Mouse (Mus musculus) adrenal gland, adult (tissue): Measurements from ENCODE around the gene Atxn7l1.

Experiments used
- DNase-seq, 2 experiments: peaks; one replicate each; pipeline ENCODE4 v3.0.0; 2022 to 2023; ENCODE audit warnings: low spot score in 1 of 2; ENCODE audit not compliant: inconsistent age in 2 of 2

Gene Atxn7l1

DNA sequence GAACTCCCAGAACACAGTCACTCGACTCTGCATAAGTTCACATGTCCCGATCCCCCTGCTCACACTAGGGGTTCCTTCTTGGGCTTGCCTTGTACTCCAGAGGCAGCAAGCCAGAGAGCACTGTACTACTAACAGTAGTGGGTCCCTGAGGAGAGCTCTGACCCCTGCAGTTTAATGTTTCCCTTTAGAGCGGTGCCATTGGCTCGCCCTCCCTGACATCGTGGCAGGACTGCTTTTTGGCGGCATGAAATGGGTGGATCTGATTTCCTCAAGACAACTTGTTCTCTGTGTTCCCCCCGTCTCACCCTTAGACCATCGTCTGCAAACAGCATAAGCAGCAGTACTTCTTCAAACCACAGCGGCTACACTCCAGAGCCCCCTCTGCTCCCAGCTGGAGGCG lies 210.9 kb downstream of the Atxn7l1 start:
- DNase-seq, result no peak

DNA sequence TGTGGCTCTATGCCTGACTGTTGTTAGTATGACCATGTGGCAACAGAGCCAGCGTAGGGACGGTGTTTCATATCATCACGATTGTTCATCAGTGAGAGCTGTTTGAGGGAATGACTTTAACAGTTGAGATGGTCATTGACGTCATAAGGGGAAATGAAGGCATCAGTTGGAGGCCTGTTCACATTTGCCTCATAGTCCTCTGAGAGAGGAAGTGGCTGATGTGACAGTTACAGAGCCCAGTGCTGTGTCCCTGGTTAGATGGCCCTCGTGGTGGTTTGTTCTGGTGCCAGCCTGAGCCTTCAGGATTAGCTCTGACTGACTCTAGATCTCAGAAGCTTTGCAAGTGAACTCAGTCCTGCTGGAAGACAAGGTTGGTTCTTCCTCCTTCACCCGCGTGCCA lies 211.7 kb downstream of the Atxn7l1 start:
- peak in 1 of 2 experiments; percentile 38 for DNase-seq

GRCm38 (mm10) chr12:33359878-33360482 lies 212.5 kb downstream of the Atxn7l1 start:
- DNase-seq, result peak; percentile 37 to 75

DNA sequence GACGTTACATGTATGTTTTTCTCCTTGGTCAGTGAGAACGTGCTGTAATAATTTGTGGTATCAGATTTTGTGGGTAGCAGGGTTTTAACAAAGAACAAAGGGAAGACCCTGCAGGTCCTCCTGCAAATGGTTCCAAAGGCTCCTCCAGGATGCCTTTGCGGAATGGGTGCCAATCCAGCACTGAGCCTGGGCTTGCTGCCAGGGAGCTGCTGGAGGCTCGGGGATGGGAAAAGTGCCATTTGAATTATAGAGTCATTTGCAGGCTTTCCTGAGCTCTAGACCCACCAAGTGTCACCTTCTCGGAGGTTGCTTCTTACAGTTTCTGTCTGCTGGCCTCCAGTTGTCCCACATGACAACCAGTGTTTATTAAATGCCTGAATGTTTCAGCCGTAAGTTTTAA lies 213.2 kb downstream of the Atxn7l1 start:
- DNase-seq, result peak; percentile 51 to 77

- DNase-seq, result no peak
Measured at GRCm38 (mm10) chr12:33364511-33364910, 217.0 kb downstream of the Atxn7l1 start.

DNA sequence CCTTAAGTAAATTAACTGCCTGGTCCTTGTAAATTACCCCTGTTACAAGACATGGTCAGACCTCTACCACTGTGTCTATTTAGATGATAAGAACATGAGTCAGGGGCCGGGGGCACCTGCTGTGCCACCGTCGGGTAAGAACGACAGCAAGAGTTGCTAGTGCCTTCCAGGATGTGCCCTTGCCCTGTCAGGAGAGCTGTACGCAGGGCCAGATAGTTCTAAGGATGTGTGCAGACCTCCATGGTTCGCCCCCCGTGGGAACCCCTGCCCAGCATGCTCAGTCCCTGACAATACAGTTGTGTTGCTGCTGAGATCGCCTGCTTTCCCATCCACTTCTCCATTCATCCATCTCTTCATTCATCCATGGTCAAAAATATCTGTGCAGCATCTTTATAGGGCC lies 217.6 kb downstream of the Atxn7l1 start:
- DNase-seq, result no peak

DNA sequence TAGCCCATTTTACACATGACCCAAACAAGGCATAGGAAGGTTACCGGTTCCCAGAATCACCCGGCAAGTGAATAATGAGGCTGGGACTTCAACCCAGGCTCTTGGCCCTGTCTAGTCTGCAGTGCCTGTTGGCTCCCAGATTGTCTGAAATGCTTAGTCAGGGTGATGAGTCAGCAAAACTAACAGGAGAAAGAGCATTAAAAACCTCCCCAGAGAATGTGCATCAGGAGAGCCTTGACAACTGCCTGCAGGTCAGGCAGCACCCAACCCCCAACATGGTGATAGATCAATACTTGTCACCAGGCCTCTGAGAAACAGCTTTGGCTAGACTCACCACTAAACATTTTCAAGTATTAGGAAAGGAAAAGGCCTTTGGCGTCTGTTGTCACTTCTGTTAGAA lies 222.1 kb downstream of the Atxn7l1 start:
- DNase-seq, result peak in 1 of 2 experiments; percentile 73

DNA sequence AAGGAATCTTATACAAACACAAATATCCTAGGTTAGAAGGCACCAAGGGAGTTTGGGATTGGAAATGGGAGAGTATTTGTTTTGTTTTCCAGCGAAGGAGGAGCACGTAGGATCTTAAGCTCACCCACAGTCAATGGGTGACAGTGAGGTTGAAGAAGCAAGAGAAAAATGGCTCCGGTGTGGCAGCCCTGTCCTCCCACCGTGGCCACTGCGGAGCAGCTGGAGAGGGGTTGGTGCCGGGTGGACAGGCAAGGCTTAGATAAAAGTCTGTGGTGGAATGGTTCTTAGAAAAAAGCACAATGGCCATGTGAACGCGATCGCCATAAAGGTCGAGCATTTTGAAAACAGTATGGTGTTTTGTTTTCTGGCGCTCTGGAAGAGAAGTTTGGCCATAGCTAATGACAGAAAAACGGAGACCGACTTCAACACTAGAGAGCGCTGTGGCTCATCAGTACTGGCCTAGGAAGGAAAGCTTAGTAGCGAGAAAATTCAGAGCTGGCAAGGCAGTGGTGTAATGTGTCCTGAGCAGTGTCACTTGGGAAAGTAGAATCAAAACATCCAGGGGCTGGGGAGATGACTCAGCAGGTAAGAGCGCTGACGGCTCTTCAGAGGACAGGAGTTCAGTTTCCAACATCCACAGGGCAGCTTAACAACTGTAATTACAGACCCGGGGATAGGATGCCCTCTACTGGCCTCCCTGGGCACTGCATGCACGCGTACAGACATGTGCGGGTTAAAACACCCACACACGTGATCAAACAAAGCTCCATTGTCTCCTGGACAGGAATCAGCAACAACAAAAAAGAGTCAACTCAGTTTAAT lies 232.3 kb downstream of the Atxn7l1 start:
- peak; percentile 80 to 95 for DNase-seq

DNA sequence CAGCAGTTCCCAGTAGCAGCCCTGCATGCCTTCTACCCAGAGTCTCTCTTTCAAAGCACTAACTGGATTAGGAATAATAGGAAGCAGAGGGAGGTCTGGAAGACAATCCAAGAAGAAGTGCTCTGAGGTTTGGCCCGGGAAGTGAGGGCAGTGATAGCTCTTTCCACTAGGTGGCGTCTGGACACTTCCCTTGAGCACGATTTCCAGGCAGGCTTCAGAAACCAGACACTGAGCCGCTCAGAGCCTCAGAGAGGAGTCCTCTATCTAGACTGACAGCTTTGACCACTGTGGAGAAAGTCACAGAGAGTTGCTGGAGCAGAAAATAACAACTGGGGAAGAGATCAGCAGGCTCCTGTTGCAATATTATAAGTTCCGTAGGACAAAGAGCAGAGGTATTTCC lies 241.3 kb downstream of the Atxn7l1 start:
- DNase-seq, result peak; percentile 64 to 90

DNA sequence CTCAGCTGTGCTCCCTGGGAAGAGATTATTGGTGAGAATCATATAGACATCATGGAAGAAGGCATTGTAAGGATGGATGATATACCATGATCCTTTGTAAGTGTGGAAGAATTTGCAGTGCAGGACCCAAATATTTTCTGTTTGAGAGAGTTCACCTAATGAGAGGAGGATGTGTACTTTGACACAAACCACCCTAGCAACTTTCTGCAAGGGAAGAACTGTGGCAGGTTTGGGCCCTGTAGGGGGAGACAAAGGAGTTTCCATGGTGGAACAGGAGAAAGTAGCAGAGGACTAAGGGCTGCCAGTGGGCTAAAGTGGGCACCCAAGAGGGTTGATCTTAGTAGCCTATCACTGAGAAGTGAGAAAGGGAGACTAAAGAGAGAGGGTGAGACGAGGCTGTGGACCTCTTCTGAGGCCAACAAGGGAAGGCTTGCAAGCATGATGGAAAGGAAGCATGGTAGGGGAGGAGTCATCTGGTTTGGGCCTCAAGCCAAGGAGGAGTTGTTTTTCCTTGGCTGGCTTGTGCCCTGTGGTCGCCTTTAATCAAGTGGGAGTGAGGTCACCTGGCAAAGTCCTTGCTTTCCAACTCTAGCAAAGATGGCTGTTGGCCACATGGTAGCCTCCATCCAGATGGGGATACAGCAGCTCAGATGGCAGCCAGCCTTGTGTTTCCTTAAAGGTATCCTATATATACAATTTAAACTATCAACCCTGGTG lies 243.5 kb downstream of the Atxn7l1 start:
- peak in 1 of 2 experiments; percentile 51 for DNase-seq

DNA sequence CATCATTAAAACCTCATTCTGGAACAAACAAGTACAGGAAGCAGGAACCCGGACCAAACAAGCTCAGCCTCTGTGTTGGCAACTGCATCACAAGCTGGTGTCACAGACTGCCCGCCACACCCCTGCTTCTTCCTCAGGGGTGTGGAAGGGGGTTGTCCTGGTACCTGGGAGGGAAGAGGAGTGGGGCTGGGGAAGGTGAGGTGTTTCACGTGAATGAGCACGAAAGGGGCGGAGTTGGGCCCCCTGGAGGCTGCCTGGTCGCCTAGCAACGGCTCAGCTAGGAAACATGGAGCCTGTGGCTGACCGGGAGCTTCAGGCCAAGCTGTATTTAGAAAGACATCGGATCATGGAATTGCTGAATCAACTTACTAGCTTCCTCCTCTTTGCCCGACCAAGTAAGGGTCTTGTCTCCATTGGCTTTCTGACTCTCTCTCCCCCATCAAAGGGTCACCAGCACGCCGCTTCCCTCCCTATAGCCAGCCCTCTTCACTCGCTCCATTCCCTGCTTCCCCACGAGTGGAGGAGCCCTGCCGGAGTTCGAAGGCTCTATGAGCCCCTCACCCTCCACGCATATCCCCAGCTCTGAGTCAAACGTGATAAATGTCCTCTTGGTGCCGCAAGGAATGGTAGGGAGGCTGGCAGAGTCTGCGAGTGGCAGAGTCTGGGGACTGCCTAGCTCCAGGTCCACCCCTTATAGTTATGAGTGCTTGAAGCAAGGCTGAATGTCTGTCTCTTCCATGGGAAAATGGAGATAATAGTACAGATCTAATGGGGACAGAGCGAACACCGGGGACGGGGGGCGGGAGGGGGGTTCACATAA lies 247.5 kb downstream of the Atxn7l1 start, which contains the start of gene Efcab10:
TSS of gene Efcab10 (plus strand) at position 51 of the 820 bp plus-strand sequence.
- peak; percentile 27 to 53 for DNase-seq

DNA sequence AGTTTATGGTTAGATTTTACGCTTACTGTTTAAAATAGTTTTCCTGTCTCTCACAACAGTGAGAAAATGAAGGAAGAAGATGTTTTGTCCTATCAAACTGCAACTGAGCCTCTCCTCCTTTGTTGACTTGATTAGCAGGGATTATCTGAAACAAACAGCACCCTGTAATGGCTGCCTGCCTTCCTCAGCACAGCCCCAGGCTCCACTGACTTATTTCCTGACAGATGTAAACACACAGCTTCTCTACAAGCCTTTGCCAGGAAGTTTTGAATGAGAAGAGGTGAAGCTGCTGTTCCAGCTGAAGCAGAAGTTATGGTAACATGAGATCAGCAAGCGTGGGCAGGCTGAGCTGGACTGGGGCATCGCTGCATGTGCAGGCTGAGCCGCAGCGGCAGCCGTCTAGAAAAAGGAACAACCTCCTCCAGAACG lies 255.8 kb downstream of the Atxn7l1 start:
- DNase-seq, result peak in 1 of 2 experiments; percentile 17

DNA sequence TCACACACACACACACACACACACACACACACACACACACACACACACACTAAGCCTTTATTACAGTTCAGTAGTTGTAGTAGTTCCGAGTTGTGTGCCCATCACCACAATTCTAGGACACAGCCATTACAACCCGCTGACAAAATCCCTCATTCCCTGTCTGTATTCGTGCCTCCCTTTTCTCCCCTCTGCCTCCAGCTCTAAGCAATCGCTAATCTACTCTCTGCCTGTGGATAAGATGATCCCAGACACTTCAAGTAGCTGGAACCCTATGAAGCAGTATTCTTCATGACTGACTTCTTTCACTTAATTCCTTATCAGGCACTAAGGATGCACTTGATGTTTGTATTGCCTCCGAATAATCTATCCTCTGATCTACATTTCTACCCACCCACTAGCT lies 257.5 kb downstream of the Atxn7l1 start:
- DNase-seq, result no peak

GRCm38 (mm10) chr12:33405398-33406026 lies 258.0 kb downstream of the Atxn7l1 start:
- DNase-seq, result no peak

DNA sequence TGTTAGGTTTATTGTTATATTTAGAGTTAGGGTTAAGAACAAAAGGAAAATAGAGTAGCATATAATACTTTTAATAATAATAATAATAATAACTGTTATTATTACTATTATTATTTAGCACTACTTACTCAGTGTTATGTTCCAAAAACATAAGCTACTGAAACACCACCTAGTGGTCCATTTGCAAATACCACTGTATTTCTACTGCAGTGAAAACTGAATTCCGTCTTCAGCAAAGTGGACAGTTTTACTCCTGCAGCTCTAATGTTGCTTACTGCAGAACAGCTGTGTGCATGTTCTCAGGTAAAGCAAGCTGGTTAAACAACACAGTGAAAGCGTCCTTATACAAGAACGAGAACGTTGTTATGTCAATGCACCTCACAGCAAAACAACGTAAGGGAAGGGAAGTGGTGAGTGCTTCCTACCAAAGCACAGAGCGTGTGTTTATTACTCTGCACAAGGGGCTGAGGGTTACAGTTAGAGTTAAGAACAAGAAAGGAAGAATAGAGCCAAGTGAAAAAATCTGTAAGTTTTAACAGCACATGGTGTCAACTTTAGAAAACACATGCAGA lies 264.2 kb downstream of the Atxn7l1 start:
- DNase-seq, result no peak
